Mouse (Mus musculus): Measurements from ENCODE around the gene Vps35l.

Gene Vps35l

DNA sequence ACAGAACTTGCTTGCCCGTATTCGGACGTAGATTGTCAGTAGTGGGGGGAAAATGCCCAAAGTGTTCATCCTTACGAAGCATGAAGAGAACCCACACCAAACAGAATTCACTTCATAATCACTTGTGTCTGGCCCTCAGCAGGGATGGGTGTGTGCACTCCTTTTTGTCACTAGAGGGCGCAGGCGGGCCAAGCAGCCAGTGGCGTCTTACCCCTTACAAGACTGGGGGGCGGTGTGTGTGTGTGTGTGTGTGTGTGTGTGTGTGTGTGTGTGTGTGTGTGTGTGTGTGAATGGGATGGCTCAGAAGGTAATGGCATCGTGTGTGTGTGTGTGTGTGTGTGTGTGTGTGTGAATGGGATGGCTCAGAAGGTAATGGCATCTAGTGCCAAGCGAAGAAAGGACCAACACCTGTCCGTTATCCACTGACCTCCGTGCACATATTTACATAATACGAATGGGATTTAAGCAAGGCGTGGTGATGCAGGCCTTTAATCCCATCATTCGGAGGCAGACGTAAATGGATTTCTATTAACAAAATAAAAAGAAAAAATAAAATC is at the start of gene Vps35l:
Gene Vps35l (plus strand): TSS at position 252 of the 557 bp plus-strand sequence.
- DNase-seq (ENCODE audit: low spot score) = peak; percentile 83

DNA sequence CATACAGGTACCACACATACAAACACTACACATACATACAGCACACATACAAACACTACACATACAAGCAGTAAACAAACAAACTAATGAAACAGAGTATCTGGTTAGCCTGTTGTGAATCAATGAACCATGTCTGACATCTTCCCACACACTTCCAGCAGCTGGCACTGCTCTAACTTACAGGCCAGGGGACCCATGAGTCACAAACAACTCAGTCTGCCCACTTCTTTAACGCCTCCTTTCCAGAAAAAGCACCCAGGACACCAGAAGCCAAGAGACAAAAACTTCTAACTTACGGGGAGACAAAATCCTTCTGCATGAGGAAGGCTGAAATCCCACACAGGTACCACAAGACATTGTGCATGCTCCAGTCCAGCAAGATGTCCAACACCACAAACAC is 48.7 kb upstream of the Vps35l start:
- DNase-seq (ENCODE audit: low spot score) = no peak

GRCm38 (mm10) chr7:118696146-118696545 is 43.9 kb upstream of the Vps35l start:
- DNase-seq (ENCODE audit: low spot score) = no peak

GRCm38 (mm10) chr7:118697168-118697567 is 42.9 kb upstream of the Vps35l start:
- no peak for DNase-seq (ENCODE audit: low spot score)

DNA sequence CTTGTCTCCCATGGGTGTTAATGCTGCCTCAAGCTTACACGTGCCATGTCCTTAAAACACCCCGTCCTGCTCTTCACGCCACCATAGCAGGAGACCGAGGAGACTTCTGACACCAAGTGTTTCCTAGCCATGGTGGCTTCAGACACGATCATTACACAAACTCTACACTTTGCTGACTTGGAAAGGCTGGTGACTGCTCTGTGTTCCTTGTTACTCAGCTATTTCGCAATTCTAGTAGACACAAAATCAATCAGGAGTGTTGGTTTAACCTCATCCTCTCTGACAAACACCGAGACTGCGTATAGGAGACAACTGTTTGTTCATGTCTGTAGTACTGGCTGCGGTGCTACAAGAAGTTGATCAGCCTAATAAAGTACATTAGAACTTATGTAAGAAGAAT is 41.1 kb upstream of the Vps35l start:
- peak; percentile 66 for DNase-seq (ENCODE audit: low spot score)

- DNase-seq (ENCODE audit: low spot score) = peak; percentile 50
Observed at GRCm38 (mm10) chr7:118703144-118703561, 36.9 kb upstream of the Vps35l start.

DNA sequence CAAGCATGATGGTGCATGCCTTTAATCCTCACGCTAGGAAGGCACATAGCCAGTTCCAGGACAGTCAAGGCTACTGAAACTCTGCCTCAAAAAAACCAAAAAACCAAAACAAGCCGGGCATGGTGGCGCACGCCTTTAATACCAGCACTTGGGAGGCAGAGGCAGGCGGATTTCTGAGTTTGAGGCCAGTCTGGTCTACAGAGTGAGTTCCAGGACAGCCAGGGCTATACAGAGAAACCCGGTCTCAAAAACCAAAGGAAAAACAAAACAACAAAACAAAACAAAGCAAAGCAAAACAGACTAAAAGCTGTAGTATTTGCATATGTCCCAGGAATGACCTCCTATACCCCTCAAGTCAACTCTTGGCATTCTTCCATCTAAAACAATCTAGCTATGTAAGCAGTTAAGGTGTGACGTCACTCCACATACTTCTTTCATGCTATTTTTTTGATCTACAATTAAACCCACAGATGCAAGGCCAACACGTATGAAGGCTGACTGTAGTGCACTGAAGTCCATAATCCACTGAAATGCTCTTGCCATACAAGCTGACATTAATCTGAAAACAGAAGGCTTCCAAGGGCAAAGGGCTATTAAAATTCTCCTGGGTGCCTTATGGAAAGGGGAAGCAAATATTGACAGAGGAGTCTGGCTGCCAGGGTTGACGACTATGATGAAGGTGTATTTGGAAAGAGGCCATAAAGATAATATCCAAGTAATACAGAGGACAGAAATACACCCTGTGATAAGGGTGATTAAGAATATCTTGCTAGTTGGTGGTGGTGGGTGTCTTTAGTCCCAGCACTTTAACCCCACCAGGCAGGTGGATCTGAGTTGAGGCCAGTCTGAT is 35.8 kb upstream of the Vps35l start:
- no peak for DNase-seq (ENCODE audit: low spot score)

DNA sequence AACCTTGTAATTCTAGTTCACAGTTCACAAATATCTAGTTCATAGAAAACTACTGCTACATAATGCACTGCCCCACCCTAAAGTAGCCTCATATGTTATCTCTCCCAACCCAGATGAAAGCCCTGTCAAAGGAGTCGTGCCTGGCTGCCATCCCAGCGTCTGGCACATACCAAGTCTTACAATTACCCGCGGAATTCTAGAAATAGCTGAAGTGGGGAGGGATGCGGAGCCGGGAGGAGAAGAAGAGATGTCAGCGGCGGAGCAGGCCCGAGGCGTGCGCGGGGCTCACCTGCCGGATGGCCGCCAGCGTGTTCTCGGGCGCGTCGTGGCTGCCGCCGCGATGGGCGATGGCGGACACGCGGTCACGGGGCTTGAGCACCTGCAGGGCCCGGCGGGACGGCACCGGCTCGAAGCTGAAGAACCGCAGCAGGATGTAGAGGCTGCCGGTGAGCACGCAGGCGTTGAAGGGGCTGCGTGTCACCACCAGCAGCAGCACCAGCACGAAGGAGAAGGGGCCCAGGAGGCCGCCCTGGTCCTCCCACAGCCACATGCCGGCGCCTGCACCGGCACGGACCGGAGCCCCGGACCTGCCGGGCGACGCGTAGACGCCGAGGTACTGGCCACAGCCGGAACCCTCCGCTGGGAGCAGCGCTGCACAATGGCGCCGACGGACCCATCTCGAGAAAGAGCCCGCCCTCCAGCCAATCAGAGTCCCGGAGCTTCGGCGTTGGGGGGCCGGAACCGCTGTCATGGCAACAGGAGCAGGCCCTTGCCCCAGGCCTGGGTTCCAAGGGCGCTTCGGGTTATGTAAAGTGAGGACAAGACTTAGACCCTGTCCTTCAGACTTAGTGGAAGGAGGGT is 34.7 kb upstream of the Vps35l start, which contains the start of gene Gde1:
Gene Gde1 (minus strand): TSS at position 678 of the 861 bp plus-strand sequence.
- peak; percentile 79 for DNase-seq (ENCODE audit: low spot score)

- DNase-seq (ENCODE audit: low spot score) = no peak
Observed at GRCm38 (mm10) chr7:118706051-118706450, 34.0 kb upstream of the Vps35l start.

DNA sequence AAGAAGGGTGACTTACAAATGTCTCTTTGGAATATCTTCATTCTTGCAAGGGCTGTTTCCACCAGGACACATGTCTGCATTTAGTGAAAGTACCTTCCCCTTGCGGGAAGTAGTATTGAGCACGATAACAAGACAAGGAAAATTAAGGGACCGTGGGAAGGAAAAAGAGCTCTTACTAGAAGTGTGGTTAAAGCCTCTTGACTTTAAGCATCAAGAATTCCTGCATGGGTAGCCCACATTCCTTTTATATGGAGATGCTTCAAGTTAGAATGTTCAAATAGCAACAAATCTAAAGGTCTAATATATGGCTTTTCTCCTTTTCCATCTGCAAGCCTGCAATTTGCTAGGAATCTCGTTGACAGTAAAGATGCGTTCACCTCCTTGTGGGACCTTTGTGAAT is 33.5 kb upstream of the Vps35l start:
- DNase-seq (ENCODE audit: low spot score) = no peak

DNA sequence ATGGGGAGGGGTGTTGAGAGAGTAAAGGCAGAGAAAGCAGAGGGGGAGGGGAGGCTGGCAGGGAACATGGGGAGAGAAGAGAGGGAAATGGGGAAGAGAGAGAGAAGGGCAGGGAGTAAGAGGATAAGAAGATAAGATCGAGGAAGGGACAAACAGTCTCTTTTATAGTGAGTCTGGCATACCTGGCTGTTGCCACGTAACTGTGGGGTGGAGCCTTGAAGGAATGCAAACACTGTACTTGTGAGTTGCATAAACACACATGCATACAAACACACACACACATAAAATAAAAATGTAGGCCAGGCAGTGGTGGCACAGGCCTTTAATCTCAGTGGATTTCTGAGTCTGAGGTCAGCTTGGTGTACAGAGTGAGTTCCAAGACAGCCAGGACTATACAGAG is 32.8 kb upstream of the Vps35l start:
- no peak for DNase-seq (ENCODE audit: low spot score)

- DNase-seq (ENCODE audit: low spot score) = no peak
Observed at GRCm38 (mm10) chr7:118708002-118708401, 32.0 kb upstream of the Vps35l start.

DNA sequence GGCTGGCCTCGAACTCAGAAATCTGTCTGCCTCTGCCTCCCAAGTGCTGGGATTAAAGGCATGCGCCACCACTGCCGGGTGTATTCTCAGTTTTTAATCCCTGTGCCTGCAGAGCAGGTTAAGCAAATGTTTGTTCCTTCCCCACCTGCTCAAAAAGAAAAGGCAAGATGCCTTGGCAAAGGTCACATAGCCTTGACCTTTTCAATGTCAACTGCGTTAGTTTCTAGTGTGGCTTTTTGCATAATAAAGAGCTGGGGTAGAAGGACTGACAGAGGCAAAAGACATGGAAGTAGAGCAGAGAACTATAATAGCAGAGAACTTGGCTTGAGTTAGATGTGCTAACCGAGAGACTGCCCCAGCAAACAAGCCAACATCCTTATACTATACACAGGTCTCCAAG is 29.2 kb upstream of the Vps35l start:
- DNase-seq (ENCODE audit: low spot score) = no peak

DNA sequence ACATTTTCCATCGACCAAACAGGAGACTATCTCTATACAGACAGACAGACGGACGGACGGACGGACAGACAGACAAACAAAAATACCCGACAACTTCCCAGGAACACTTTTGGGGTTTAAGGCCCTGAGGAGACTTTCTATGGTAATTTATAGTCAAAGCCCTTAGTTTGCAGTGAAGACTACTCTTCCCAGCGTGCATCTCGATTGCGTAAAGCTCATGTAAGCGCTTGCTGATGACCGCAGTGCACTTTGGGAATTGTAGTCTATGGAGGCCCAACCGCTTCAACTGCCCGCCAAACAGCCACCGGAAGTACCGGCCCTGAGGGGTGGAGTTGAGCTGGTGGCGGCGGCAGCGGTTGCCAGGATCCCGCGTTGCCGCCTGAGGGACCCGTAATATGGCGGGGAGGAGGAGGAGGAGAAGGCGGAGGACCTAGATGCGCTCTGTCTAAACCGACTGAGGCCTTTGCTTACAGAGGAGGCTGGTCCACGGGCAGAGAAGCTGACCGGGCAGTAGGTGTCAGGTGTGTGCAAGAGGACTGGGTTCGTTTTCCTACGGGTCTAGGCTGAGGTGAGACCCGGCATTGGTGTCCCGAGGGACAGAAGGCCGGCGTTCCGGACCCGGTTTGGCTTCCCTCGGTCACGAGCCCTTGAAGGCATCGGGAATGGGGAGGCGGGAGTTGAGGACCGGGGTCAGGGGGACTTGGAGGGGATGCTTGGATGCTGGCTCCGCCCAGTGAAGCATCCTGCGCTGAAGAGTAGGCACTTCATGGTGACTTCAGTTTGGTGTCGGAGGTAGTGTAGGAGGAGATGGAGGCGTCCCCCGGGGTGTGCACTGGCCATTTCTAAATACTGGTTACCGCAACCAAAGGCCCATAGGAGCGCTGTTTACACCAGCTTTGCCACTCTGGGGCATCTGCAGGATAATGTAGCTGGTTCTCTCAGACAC is 27.5 kb upstream of the Vps35l start, which contains the start of gene Ccp110:
Gene Ccp110 (plus strand): TSS at position 325 of the 946 bp plus-strand sequence.
- peak; percentile 94 for DNase-seq (ENCODE audit: low spot score)

GRCm38 (mm10) chr7:118714873-118715272 is 25.2 kb upstream of the Vps35l start:
- no peak for DNase-seq (ENCODE audit: low spot score)

- no peak for DNase-seq (ENCODE audit: low spot score)
Observed at GRCm38 (mm10) chr7:118718066-118718465, 22.0 kb upstream of the Vps35l start.

GRCm38 (mm10) chr7:118723927-118724326 is 16.1 kb upstream of the Vps35l start:
- no peak for DNase-seq (ENCODE audit: low spot score)

GRCm38 (mm10) chr7:118725459-118725858 is 14.6 kb upstream of the Vps35l start:
- DNase-seq (ENCODE audit: low spot score) = no peak

DNA sequence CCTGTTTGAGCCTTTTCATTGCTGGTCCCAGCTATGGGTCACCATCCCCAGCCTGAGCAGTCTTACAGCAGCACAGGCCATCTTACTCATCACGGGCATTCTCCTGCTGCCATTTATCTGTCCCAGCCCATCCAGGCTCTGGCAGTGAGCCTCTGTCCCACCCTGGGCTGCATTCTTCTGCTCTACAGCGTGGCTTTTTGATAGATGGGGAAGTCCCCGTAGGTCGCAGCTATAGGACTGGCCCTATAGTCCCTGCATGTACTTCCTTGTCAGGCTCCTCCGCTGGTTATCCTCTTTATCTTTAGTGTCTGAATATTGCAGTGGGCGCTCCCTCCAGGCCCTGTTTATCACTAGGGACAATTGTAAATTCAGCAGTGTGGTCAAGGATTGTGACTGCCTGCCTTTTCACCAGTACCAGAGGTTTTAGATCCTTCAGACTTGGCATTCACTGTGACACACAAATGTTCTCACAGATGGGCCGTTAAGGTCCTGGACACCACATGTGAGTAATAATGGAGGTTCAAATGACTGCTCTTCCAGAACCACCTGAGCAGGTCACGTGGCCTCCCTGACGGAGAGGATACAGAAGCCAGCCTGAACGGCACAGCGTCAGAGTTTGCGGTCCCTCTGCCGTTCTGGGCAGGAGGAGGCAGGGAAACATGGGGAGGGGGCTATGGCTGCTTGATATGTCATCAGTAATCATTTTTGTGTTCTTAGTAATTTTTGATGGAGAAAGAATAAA is 11.0 kb upstream of the Vps35l start:
- no peak for DNase-seq (ENCODE audit: low spot score)

DNA sequence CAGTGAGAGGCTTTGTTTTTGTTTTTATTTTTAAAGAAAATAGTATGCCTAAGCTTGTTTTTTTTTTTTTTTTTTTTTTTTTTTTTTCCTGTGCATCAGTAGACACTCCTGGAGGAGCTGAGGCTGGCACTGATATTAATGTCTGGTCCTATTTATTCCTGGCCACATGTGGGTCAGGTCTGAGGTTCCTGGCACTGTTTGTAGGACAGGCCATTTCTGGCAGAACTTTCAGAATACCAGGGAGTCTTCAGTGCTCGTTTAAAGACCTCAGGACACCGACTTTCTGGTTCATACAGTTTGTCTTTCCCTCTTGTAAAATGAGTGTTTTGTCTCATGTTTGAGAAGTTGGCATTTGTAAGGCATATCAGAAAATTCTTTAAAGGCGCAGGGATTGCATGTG is 8.2 kb upstream of the Vps35l start:
- no peak for DNase-seq (ENCODE audit: low spot score)

DNA sequence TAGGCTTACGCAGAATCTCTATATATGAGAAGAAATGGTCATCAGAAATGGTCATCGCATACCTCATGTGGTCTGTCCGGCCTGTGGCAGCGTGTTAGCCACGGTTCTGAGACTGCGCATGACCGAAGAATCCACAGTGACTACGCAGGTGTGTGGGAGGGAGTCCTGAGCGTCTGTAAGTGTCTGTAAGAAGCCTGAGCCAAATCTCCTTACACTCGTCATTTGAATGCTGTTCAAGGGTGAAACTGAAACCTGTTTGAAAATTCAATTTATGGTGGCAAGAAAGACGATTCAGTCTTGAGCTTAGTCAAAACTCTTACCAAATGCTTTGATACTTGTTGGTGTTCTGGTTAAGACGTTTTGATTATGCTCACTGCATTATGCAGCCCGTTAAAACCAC is 6.8 kb upstream of the Vps35l start:
- no peak for DNase-seq (ENCODE audit: low spot score)
